Mouse (Mus musculus): ENCODE measurements around the gene Mdga2. TPM values are rescaled to one million over a fixed set of nuclear protein-coding genes. Genes with fewer than 3 reads are reported as not detected.

Gene Mdga2
- under 1 TPM in 1 of 3 experiments, not detected in 2; 0.34 TPM for polyA plus RNA-seq (2017; shearing (Covaris generic))

GRCm38 (mm10) chr12:67222221-67223025 lies at the start of gene Mdga2:
Gene Mdga2, minus strand, starts transcription at chr12:67222549.
- no peak for ATAC-seq

DNA sequence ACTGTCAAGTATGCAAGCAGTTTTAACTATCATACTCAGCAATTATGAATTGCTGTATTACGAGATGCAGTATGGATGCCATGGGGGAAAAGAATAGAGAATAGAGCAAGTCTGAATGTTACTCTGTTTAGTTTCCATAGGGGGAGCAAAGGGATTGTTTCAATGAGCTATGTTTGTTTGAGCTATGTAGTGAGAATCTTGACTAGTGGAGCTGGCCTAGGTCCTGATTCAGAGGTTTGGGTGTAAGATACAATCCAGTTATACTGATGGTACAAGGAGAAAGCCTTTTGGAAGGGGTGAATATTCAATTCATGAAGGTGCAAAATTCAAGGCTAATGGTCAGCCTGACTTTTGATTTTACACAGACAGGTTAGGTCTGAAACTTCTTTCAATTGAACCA lies 45.1 kb upstream of the Mdga2 start:
- no peak for ATAC-seq

GRCm38 (mm10) chr12:67223530-67223929 lies 1.2 kb upstream of the Mdga2 start:
- ATAC-seq, result no peak

DNA sequence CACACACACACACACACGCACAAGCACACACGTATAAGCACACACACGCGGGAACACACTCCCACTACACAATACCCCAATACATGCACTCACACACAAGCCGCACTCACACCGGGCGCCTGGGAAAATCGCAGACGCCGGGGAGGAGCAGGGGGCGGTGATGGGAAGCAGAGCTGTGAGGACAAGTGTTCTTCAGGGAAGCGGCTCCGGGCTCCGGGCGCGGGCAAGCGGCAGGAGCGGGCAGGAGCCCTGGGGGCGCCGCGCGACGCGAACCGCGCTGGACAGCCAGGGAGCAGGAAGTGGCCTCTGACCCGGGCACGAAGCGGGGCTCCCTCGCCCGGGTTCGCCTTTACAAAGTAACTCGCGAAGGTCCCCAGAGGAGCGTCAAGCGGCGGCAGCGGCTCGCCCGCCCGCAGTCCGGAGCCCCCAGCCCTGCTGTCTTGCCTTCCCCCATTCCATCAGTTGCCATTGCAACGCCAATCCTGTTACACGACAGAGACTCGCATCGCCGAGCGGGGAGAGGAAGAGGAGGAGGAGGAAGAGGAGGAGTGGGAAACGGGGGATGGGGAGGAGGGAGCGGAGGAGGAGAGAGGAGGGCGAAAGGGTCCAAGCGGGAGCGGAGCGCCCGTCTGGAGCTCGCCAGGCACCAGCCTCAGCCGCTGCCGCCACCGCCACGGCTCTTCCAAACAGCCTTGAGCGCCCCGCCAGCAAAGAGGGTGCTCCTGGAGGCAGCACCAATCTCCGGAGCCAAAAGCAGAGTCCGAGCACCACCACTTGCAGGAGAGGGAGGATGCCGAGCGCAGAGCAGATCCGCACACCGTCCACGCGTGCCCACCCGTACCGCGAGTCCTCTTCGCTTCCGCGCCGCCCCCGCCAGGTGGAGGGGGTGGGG lies 774 bp downstream of the Mdga2 start:
- ATAC-seq, result no peak

GRCm38 (mm10) chr12:67220641-67221231 lies 1.6 kb downstream of the Mdga2 start:
- ATAC-seq, result no peak

GRCm38 (mm10) chr12:67220041-67220440 lies 2.3 kb downstream of the Mdga2 start:
- no peak for ATAC-seq

DNA sequence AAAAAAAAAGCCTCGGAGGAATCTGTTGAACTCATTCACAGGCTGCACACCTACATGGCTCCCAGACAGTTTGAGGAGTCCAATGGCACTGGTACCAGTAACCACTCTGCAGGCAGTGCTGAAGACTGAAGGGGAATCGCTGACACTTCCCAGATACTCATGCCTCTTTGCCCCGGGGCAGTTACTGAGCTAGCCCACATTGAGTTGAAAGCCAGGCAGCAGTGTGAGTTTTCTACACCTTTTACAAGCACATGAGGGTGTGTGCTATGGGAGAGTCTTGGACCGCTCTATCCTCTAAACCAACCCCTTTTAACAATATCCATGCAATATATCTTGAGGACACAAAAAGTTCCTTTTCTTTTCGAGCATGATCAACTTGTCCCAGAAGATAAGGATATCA lies 2.8 kb downstream of the Mdga2 start:
- ATAC-seq, result no peak

DNA sequence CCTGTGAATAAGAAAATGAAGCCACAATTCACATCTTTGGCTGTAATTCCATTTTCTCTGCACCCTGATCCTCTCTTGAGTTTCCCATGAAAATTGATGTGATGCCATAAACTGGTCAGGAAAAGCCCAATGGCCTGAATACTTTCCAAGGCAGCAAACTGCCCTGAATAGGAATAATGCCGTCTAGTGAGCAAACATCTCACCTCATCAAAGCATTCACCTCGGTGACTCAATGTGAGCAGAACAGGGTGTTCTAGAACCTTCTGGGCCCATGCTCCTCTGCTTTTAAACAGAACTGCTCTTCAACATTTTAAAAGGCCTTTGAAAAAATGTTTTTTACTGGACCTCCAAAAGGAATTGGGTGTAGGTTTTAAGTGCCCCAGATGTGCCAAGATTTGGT lies 9.5 kb downstream of the Mdga2 start:
- ATAC-seq, result no peak

DNA sequence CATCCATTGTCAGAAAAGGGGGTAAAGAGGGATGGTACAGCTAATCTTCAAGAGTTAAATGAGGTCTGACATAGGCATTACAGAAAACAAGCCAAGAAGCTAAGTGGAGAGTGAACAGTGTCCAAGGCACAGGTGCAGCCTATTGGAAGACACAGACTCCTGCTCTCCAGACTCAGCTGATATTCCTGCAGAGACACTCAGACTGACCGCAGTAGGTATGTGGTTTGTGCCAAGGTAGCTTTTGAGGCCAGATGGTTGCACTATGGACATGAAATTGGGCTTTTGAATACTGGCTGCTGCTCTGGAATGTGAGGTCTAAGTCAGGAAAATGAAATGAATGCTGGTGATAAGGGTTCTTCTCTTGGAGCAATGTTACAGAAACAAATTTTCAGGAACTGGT lies 44.2 kb downstream of the Mdga2 start:
- ATAC-seq, result no peak

GRCm38 (mm10) chr12:67156569-67157237 lies 65.6 kb downstream of the Mdga2 start:
- no peak for ATAC-seq

- ATAC-seq, result no peak
These were observed 69.3 kb downstream of the Mdga2 start for GRCm38 (mm10) chr12:67153077-67153476.

- ATAC-seq, result no peak
These were observed 80.7 kb downstream of the Mdga2 start for GRCm38 (mm10) chr12:67141605-67142004.

- no peak for ATAC-seq
These were observed 82.2 kb downstream of the Mdga2 start for GRCm38 (mm10) chr12:67140131-67140530.

- no peak for ATAC-seq
These were observed 94.9 kb downstream of the Mdga2 start for GRCm38 (mm10) chr12:67127457-67127856.

GRCm38 (mm10) chr12:67123874-67124273 lies 98.5 kb downstream of the Mdga2 start:
- no peak for ATAC-seq

DNA sequence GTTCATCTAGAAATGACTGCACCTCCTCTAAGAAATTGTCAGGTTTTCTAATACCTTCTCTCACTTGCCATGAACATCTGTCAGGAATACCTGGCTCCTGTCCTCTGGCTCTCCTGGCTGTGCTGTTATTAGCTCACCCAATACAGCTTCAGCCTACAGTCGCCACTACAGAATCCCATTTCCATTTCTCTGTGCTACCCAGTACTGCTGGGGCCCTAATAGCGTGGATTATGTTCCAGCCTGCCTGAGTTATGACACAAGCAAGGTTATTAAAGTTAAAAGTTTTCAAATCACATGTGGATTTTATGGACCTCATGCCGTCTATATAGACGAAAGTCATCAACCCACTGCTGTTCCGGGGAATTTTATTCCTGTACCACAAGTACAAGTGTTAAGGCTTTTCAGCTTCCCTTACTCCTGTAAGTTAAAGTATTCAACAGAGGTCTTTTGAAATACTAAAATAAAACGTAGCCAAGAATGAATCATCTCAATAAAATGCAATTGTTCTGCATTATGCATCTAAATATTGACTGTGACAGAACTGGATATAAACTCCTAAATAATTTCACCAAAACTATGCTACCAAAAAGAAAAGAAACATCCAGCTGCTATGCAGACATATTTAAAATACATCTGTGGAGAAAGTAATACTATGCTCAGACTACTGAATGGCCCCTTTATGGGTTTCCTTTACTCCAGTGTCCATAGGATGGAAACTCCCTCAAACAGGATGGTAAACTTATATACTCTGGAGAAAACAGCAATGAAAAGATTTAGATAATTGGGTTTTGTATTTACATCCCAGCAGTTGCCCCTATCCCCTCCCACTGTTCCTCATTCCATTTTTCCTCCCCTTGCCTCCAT lies 103.5 kb downstream of the Mdga2 start:
- ATAC-seq, result no peak

GRCm38 (mm10) chr12:67104171-67104570 lies 118.2 kb downstream of the Mdga2 start:
- ATAC-seq, result no peak

GRCm38 (mm10) chr12:67094414-67094813 lies 127.9 kb downstream of the Mdga2 start:
- ATAC-seq, result no peak

GRCm38 (mm10) chr12:67090420-67090965 lies 131.9 kb downstream of the Mdga2 start:
- ATAC-seq, result no peak

DNA sequence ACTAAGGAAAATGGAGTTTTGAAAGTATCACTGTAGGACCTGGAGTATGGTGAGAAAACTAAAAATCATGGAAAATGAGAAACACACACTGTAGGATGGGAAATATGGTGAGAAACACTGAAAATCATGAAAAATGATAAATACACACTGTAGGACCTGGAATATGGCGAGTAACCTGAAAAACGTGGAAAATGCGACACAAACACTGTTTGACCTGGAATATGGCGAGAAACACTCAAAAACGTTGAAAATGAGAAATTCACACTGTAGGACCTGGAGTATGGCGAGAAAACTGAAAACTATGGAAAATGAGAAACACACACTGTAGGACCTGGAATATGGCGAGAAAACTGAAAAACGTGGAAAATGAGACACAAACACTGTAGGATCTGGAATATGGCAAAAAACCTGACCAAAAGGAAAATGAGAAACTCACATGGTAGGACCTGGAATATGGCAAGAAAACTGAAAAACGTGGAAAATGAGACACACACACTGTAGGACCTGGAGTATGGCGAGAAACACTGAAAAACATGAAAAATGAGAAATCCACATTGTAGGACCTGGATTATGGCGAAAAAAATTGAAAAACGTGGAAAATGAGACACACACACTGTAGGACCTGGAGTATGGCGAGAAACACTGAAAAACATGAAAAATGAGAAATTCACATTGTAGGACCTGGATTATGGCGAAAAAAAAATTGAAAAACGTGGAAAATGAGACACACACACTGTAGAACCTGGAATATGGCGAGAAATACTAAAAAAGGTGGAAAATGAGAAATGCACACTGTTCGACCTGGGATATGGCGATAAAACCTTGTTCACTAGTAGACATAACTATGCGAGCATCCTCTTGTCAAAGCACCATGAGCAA lies 163.0 kb downstream of the Mdga2 start:
- ATAC-seq, result peak; percentile 71

Measured in inflammation-experienced regulatory T-cells, adult 6 months (primary cell).